Mouse (Mus musculus): ENCODE measurements around the gene Shh. TPM values are rescaled to one million over a fixed set of nuclear protein-coding genes. Genes with fewer than 3 reads are reported as not detected.

Shh gene
- polyA plus RNA-seq, 1 experiment = 0.69 TPM

DNA sequence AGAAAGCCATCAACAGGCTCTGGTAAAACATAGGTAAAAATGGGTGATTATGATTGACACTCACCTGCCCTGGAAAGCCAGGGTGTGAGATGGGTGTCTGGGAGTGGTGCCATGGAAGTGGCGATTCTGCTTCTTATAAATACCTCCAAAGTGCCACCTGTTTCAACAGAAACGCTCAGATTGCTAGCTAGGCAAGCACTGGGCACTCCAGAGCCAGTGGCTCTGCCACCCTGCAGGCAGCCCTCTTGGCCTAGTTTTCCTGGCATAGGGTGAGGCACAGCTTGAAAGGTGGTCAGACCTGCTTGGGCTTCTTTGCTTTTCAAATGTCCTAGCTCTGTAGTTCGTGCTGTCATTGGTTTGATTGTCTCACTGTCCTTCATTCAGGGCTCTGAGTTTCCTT, 53.0 kb downstream of the Shh start:
- TF ChIP-seq CTCF (conservative IDR thresholded peaks at IDR 0.05; ENCODE audit: insufficient read depth, insufficient read length, low read depth, low read length) (no peak), POLR2A (IDR thresholded peaks at IDR 0.05; ENCODE audit: low read depth, low read length) (no peak)
- 85% methylated on average over 3 of the region's 3 CpGs for WGBS
- Histone ChIP-seq H3K27me3 (replicated peaks; ENCODE audit: control insufficient read depth, insufficient read depth, low read length) (no peaks in the 10 kb centered on the region), H3K36me3 (ENCODE audit: control insufficient read depth, insufficient read depth, low read length) (no peaks in the 10 kb centered on the region; the same call in none of the 2 replicates), H3K27ac (ENCODE audit: insufficient read depth, low read depth, low read length) (no peak overlapping the region), H3K4me1 (ENCODE audit: control insufficient read depth, insufficient read depth, low read length) (no peaks in the 10 kb centered on the region), H3K4me3 (ENCODE audit: insufficient read depth, low read depth, low read length) (no peak overlapping the region)
- no peak for DNase-seq

DNA sequence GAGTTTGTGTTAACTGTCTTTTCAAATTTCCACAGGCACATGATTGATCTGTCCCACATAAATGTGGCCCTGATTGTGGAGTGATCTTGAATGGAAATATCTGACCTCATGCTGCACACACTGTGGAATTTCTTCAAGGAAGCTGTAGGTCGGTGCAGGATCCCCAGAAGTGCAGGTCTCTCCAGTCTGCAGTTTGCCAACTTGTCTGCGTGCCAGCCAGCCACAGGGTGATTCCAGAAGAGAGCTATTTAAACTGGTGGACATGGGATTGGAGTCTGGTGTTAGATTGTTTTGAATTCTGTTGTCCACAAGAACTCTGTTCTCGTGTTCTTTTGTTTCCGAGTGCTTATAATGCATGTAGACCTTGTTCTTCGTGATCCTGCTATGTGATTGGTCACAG, 53.5 kb downstream of the Shh start:
- Histone ChIP-seq H3K4me1 (ENCODE audit: control insufficient read depth, insufficient read depth, low read length) (no peaks in the 10 kb centered on the region), H3K36me3 (ENCODE audit: control insufficient read depth, insufficient read depth, low read length) (no peaks in the 10 kb centered on the region; the same call in none of the 2 replicates), H3K27me3 (replicated peaks; ENCODE audit: control insufficient read depth, insufficient read depth, low read length) (no peaks in the 10 kb centered on the region), H3K4me3 (ENCODE audit: insufficient read depth, low read depth, low read length) (no peak overlapping the region), H3K27ac (ENCODE audit: insufficient read depth, low read depth, low read length) (no peak overlapping the region)
- DNase-seq = no peak
- TF ChIP-seq CTCF (conservative IDR thresholded peaks at IDR 0.05; ENCODE audit: insufficient read depth, insufficient read length, low read depth, low read length) = no peak
- no peak for TF ChIP-seq POLR2A (IDR thresholded peaks at IDR 0.05; ENCODE audit: low read depth, low read length)
- 79% methylated on average over 5 of the region's 5 CpGs for WGBS

DNA sequence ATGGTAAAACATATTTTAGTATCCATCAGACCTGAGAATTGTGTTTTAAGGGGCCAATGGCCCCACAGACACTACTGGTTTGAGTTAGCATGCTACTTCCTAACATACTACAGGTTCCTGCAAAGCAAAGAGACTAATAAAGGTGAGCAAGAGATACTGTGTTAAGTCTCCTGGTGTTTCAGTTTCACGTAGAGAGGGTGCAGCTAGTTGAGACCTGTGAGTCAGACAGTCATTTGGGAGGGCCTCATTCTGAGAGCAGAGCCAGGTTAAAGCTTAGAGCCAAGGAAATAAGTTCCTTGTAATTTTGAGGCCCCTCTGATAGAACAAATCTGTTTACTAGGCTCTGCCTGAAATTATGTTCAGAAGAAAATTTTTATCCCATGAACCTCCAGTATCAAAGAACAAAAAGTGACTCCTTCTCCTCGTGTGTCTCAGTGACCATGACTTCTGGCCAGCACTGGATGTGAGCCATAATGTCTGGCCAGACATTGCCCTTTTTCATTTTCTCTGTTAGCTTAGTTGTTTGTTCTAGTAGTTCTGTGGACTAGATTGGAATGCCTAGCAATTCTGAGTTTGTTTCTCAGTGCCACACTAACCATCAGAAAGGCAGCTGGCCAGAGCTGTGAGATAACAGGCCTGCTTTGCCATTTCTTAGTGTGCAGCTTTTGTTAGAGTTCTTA, 54.9 kb downstream of the Shh start:
- Histone ChIP-seq H3K27ac (ENCODE audit: insufficient read depth, low read depth, low read length) (no peak overlapping the region), H3K4me3 (ENCODE audit: insufficient read depth, low read depth, low read length) (no peak overlapping the region)
- TF ChIP-seq CTCF (conservative IDR thresholded peaks at IDR 0.05; ENCODE audit: insufficient read depth, insufficient read length, low read depth, low read length) = no peak

More for the DNA sequence above, 54.9 kb downstream of the Shh start:
- DNase-seq = no peak
- H3K27me3 ChIP-seq (replicated peaks; ENCODE audit: control insufficient read depth, insufficient read depth, low read length) = no peaks in the 10 kb centered on the region
- WGBS = 62% methylated on average over 2 of the region's 2 CpGs
- H3K36me3 ChIP-seq (ENCODE audit: control insufficient read depth, insufficient read depth, low read length) = no peaks in the 10 kb centered on the region; the same call in none of the 2 replicates
- H3K4me1 ChIP-seq (ENCODE audit: control insufficient read depth, insufficient read depth, low read length) = no peaks in the 10 kb centered on the region

Other genes with a start within 250 kb of the Shh start
- gene Cnpy1, start 221.4 kb downstream of the Shh start, polyA plus RNA-seq (2012; rRNA removed) = 0.11 and 0.19 TPM in 2 replicates
- 18.4 and 19.0 TPM in 2 replicates for gene Rbm33, start 150.1 kb downstream of the Shh start, polyA plus RNA-seq (2012; rRNA removed)

All from kidney, adult 2 months (tissue).